Mouse (Mus musculus) cortical plate, adult 2 months (tissue): ENCODE data around the gene Adgrf5.

Experiments used
- CTCF ChIP-seq: fragments of 200-500 bp; IDR thresholded peaks from 2 replicates; pipeline ENCODE4 v1.5.1; 2011; ENCODE audit warnings: mild to moderate bottlenecking, control low read depth, low read length; ENCODE audit not compliant: insufficient read depth; ENCODE audit errors: extremely low read depth
- POLR2A ChIP-seq: fragments of 200-500 bp; IDR thresholded peaks from 2 replicates; pipeline ENCODE4 v1.6.1; 2011; ENCODE audit warnings: mild to moderate bottlenecking, low read length, control low read depth; ENCODE audit not compliant: insufficient read depth; ENCODE audit errors: extremely low read depth

DNA sequence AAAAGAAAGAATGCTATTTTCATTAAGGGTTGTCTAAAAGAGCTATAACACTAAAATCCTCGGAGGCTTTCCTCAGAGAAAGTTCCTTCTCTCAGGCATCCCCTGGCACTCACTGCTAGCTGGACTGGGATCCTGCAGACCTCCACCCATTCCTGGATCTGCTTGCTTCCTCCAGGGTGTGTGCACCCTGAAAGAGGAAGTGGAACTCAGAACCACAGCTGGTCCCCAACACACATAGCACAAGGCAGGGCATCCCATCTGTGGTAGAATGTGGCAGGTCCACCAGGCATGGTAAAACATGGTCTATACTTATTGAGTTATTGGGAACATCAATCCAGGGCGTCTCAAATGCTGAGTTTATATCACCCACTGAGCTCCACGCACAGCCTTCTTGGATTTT is 22.0 kb upstream of the Adgrf5 start:
- no peak for TF ChIP-seq POLR2A
- TF ChIP-seq CTCF: no peak
